Mouse (Mus musculus) lung, postnatal 0 days (tissue): ENCODE measurements at regions not wholly inside any gene's neighbourhood (a gene's known extent, or its start where the extent isn't known, plus 50 kb on each side); places are given as distances from the start of the nearest gene placed in this dataset.

Experiments
- CTCF ChIP-seq: IDR thresholded peaks from 2 replicates; pipeline ENCODE4 v1.5.1; 2016; ENCODE audit warnings: antibody characterized with exemption, mild to moderate bottlenecking
- EP300 ChIP-seq: IDR thresholded peaks from 2 replicates; pipeline ENCODE4 v1.6.1; 2016; ENCODE audit warnings: antibody characterized with exemption, mild to moderate bottlenecking, control low read depth

DNA sequence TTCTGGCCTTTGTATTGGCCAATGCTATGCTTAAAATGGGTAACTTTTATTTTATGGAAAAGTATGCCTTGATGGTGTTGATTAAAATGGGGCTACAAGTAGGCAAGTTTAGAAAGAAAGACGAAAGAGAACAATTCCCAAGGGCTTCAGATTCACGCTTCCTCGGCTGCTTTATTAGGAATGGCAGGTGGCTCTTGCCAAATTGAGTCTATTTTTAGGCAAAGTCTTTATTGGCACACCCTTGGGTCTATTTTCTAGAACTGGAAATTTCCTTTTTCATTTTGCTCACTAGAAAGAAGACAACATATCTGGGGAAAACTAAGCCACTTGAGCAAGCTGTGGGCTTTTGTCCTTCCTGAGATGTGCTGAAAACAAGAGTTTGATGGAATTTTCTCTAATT, 641.4 kb upstream of the Kdm8 start:
- no peak for TF ChIP-seq CTCF
- TF ChIP-seq EP300, result no peak
